15 mouse cellular contexts compared by ENCODE assay signal in the genomic region with DNA sequence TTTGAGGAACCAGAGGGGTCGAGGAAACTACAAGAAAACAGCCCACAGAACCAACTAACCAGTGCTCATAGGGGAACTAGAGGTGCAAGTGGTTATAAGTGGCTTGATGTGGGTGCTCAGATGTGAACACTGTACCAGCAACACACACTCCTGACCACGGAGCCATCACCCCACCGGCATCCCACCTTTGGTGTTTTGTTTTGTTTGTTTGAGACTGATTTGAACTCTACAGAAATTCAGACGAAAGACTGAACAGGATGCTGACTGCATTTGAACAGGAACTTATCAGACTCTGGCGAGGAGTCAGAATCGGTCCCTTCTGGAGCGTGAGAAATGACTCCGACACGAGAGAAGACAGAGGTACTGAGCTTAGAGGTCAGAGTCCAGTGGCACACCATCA.
"Had no signal": no experiment of that assay in that cellular context is flagged by ENCODE, and none has a peak within 500 bp of the region (broad histone marks: within the 10 kb centered on the region; RNA-seq: fewer than 3 reads in every experiment).

No protein-coding gene starts in this region.

- ATAC-seq: liver, embryonic 12.5 days had no signal

- H3K27ac ChIP-seq: left cerebral cortex, adult 2 months; limb, embryonic 15.5 days; liver, embryonic 12.5 days; macrophage; midbrain, embryonic 12.5 days; neural tube, embryonic 15.5 days had no signal

- DNase-seq: kidney, adult 18-20 months; kidney, postnatal 10 days; kidney, postnatal 4 days; lung, embryonic 14.5 days; lung, postnatal 14 days; right cerebral cortex, postnatal 4 days; spleen, adult 18-20 months; thymus, adult 18-20 months; thymus, postnatal 36 days had no signal

- H3K4me3 ChIP-seq: left cerebral cortex, adult 2 months; limb, embryonic 15.5 days; liver, embryonic 12.5 days; midbrain, embryonic 12.5 days; neural tube, embryonic 15.5 days had no signal
